Mouse (Mus musculus) Patski (cell line): ENCODE results near the gene Defb35. TPM values are rescaled to one million over a fixed set of nuclear protein-coding genes. Genes with fewer than 3 reads are reported as not detected.
"Not testable (repeated sequence)": the region's sequence is repeated elsewhere in the genome, so short reads cannot be mapped to it uniquely, and the experiment has no call there.

Experiments
- ATAC-seq: fragments of 100-300 bp; one replicate; pipeline ENCODE4 v1.8.0; 2021
- CTCF ChIA-PET: fragments of 350-600 bp; sonication (Branson Sonifier 250); formaldehyde crosslinking; loops from one replicate; lab custom pipeline; 2022; ENCODE audit warnings: inconsistent platforms; lab: Charles Lee
- POLR2A ChIA-PET: fragments of 350-600 bp; sonication (Branson Sonifier 250); formaldehyde crosslinking; loops from one replicate; lab custom pipeline; 2022; ENCODE audit warnings: antibody characterized with exemption, inconsistent platforms; lab: Charles Lee
- DNase-seq: peaks from one replicate; pipeline ENCODE4 v3.0.0-alpha.2; 2011; ENCODE audit warnings: low read depth, low spot score
- H3K27me3 ChIP-seq: fragments of 371-371 bp; one replicate; pipeline ENCODE4 v1.5.1; 2021
- CTCF ChIP-seq: fragments of 100-300 bp; IDR thresholded peaks from one replicate; pipeline ENCODE4 v1.5.1; 2021
- in situ Hi-C: fragments of 300-500 bp; cut with MboI; formaldehyde crosslinking; loops from 3 replicates; pipeline ENCODE4 v1.11.1; 2018; ENCODE audit warnings: low pct_unique_long_range_greater_than_20kb, mixed read lengths
- polyA plus RNA-seq: library from polyadenylated mRNA; unstranded; gene quantifications from one replicate; pipeline ENCODE4 v1.2.3, GENCODE M21; 2021

Defb35 gene
- not detected for polyA plus RNA-seq

GRCm38 (mm10) chr8:21938052-21938451 lies at the start of gene Defb35:
Defb35 (plus strand) TSS chr8:21938352.
- H3K27me3 ChIP-seq, in situ Hi-C loops, POLR2A ChIA-PET, DNase-seq, CTCF ChIA-PET, ATAC-seq: not testable (repeated sequence)

GRCm38 (mm10) chr8:21906290-21906689 lies 31.9 kb upstream of the Defb35 start, which contains the start of gene Defb11:
Defb11 (minus strand) TSS chr8:21906412.
- POLR2A ChIA-PET, in situ Hi-C loops, H3K27me3 ChIP-seq, DNase-seq, ATAC-seq, CTCF ChIA-PET: not testable (repeated sequence)

- POLR2A ChIA-PET, result no interaction called here
- in situ Hi-C loops, result loop anchor here (10.0 kb wide), 1 partner anchor 63 kb away; no protein-coding TSS in a partner anchor
- DNase-seq, result no peak
These were observed 26.2 kb upstream of the Defb35 start for GRCm38 (mm10) chr8:21911931-21912330.

GRCm38 (mm10) chr8:21912554-21912953 lies 25.6 kb upstream of the Defb35 start:
- ATAC-seq (no peak), DNase-seq (no peak)
- H3K27me3 ChIP-seq, result no peaks in the 10 kb centered on the region
- POLR2A ChIA-PET, result no interaction called here
- CTCF ChIA-PET, result no interaction called here
- TF ChIP-seq CTCF, result no peak
- in situ Hi-C loops, result loop anchor here (10.0 kb wide), 1 partner anchor 62 kb away; no protein-coding TSS in a partner anchor

More at GRCm38 (mm10) chr8:21911931-21912330, 26.2 kb upstream of the Defb35 start:
- CTCF ChIA-PET, result no interaction called here
- H3K27me3 ChIP-seq, result no peaks in the 10 kb centered on the region
- no peak for TF ChIP-seq CTCF
- no peak for ATAC-seq

- ChIA-PET POLR2A (no interaction called here), CTCF (interaction anchor here (1.1 kb wide), 1 partner anchor 18 kb away, joined by 3 read pairs; no protein-coding TSS in a partner anchor)
- H3K27me3 ChIP-seq, result no peaks in the 10 kb centered on the region
- DNase-seq (no peak), ATAC-seq (no peak)
- in situ Hi-C loops, result loop anchor here (10.0 kb wide), 1 partner anchor 59 kb away; no protein-coding TSS in a partner anchor
- no peak for TF ChIP-seq CTCF
These were observed 22.5 kb upstream of the Defb35 start for GRCm38 (mm10) chr8:21915625-21916024.

- POLR2A ChIA-PET, in situ Hi-C loops, CTCF ChIA-PET, ATAC-seq, H3K27me3 ChIP-seq, DNase-seq: not testable (repeated sequence)
These were observed 7.4 kb upstream of the Defb35 start for GRCm38 (mm10) chr8:21930754-21931153.

- TF ChIP-seq CTCF, result no peak
- no peak for DNase-seq
- ChIA-PET CTCF (no interaction called here), POLR2A (no interaction called here)
- in situ Hi-C loops, result no loop called here
- no peak for ATAC-seq
- peaks cover 4% of the 10 kb centered on the region for H3K27me3 ChIP-seq
These were observed 5.5 kb upstream of the Defb35 start, which contains the start of gene Defb15 for GRCm38 (mm10) chr8:21932610-21933009. Defb15 (minus strand) TSS chr8:21932710.

- no peak for ATAC-seq
- in situ Hi-C loops, result no loop called here
- DNase-seq, result no peak
- TF ChIP-seq CTCF, result no peak
- H3K27me3 ChIP-seq, result peaks cover 12% of the 10 kb centered on the region
- ChIA-PET CTCF (no interaction called here), POLR2A (no interaction called here)
These were observed 8.3 kb downstream of the Defb35 start, which contains the start of gene Defb13 for GRCm38 (mm10) chr8:21946462-21946861. Defb13 (plus strand) TSS chr8:21946762.

- H3K27me3 ChIP-seq, result peaks cover 12% of the 10 kb centered on the region
- in situ Hi-C loops, result no loop called here
- ChIA-PET POLR2A (no interaction called here), CTCF (no interaction called here)
- no peak for TF ChIP-seq CTCF
- ATAC-seq (no peak), DNase-seq (no peak)
These were observed 9.3 kb downstream of the Defb35 start for GRCm38 (mm10) chr8:21947311-21948017.

- ChIA-PET POLR2A (no interaction called here), CTCF (interaction anchor here (0.7 kb wide), 1 partner anchor 183 kb away, joined by 3 read pairs; no protein-coding TSS in a partner anchor)
- TF ChIP-seq CTCF, result peak; percentile 78
- no peak for ATAC-seq
- in situ Hi-C loops, result loop anchor here (5.0 kb wide), 1 partner anchor 198 kb away; no protein-coding TSS in a partner anchor
- no peaks in the 10 kb centered on the region for H3K27me3 ChIP-seq
- DNase-seq, result no peak
These were observed 17.2 kb downstream of the Defb35 start for GRCm38 (mm10) chr8:21955321-21955720.

- ATAC-seq (no peak), DNase-seq (no peak)
- ChIA-PET CTCF (no interaction called here), POLR2A (no interaction called here)
- TF ChIP-seq CTCF, result no peak
- H3K27me3 ChIP-seq, result peaks cover 3% of the 10 kb centered on the region
- in situ Hi-C loops, result loop anchor here (5.0 kb wide), 1 partner anchor 199 kb away; no protein-coding TSS in a partner anchor
These were observed 18.2 kb downstream of the Defb35 start for GRCm38 (mm10) chr8:21956336-21956735.
